Mouse (Mus musculus) stomach, postnatal 0 days (tissue): ENCODE results near the gene Cfap206. TPM values are rescaled to one million over a fixed set of nuclear protein-coding genes. Genes with fewer than 3 reads are reported as not detected.

Source experiments
- ATAC-seq: fragments of 200-750 bp; cut with Nextera tagmentation; 2 replicates; pipeline ENCODE4 v1.8.0; 2017; ENCODE audit not compliant: low FRiP score, low TSS enrichment
- DNase-seq: peaks from one replicate; pipeline ENCODE4 v3.0.0-alpha.2; 2016; ENCODE audit warnings: low spot score
- H3K27ac ChIP-seq: fragments of 300-500 bp; sonication (generic); replicated peaks from 2 replicates; pipeline ENCODE4 v1.5.1; 2014; ENCODE audit warnings: mild to moderate bottlenecking, control low read depth
- H3K27me3 ChIP-seq: fragments of 300-500 bp; sonication (generic); 2 replicates; pipeline ENCODE4 v1.6.1; 2014; ENCODE audit warnings: low read length; ENCODE audit not compliant: control insufficient read depth, insufficient read depth
- H3K36me3 ChIP-seq: fragments of 300-500 bp; sonication (generic); 2 replicates; pipeline ENCODE4 v1.6.1; 2014; ENCODE audit warnings: low read length, mixed read lengths; ENCODE audit not compliant: control insufficient read depth, insufficient read depth
- H3K4me1 ChIP-seq: fragments of 300-500 bp; sonication (generic); replicated peaks from 2 replicates; pipeline ENCODE4 v1.6.1; 2014; ENCODE audit warnings: antibody characterized with exemption; ENCODE audit not compliant: control insufficient read depth, insufficient read depth
- H3K4me2 ChIP-seq: fragments of 300-500 bp; sonication (generic); replicated peaks from 2 replicates; pipeline ENCODE4 v1.6.1; 2014; ENCODE audit warnings: low read depth, mild to moderate bottlenecking, control low read depth, moderate library complexity
- H3K4me3 ChIP-seq: fragments of 300-500 bp; sonication (generic); 2 replicates; pipeline ENCODE4 v1.5.1; 2014; ENCODE audit warnings: low read depth, low read length, control low read depth
- H3K9ac ChIP-seq: fragments of 300-500 bp; sonication (generic); 2 replicates; pipeline ENCODE4 v1.6.1; 2014; ENCODE audit warnings: mild to moderate bottlenecking, low read length, control low read depth, mixed read lengths
- H3K9me3 ChIP-seq: fragments of 300-500 bp; sonication (generic); 2 replicates; pipeline ENCODE4 v1.6.1; 2016; ENCODE audit warnings: low read length; ENCODE audit not compliant: control insufficient read depth
- CTCF ChIP-seq: IDR thresholded peaks from 2 replicates; pipeline ENCODE4 v1.5.1; 2016; ENCODE audit warnings: antibody characterized with exemption, low read depth, mild to moderate bottlenecking, moderate library complexity
- EP300 ChIP-seq: optimal IDR thresholded peaks from 2 replicates; pipeline ENCODE3; 2016; ENCODE audit warnings: antibody characterized with exemption
- WGBS: fragments of 180-500 bp; shearing (Covaris S2); extraction: QIAGEN DNeasy Blood & Tissue Kit; methylation state at CpG from one replicate; pipeline ENCODE4 v1.1.7; 2014; 5-methylcytosine and 5-hydroxymethylcytosine counted together
- polyA plus RNA-seq: library from polyadenylated mRNA; unstranded; fragments of >200 nt; fragmentation: Nextera tagmentation; extraction: Ambion mirVana; gene quantifications from 2 replicates; pipeline ENCODE4 v1.2.1, GENCODE M21; 2015

The Cfap206 gene
- polyA plus RNA-seq, result 0.19 and 0.59 TPM in 2 replicates

DNA sequence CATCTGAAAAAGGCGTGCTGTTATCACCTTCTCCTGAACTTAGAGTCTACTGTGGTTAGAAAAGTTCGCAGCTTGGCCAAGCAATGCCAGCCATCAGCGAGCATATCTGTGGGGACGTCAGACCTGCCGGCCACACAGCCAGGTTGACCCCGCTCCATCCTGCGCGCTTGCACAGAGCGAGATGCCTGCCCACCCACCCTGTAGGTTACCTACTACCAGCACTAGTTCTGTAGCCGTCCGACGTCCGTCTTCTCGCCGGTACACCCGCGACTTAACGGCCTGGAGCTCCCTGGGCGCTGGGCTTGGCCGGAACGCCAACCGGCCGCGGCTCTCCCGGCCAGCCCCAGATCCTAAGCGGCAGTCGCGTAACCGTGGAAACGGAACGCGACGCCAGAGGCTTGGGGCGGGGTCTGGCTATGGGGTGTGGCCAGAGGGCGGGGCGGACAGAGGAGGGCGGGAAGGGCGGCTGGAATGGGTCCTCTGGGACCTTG lies at the start of gene Cfap206:
Gene Cfap206 (minus strand): TSS at position 356 of the 491 bp plus-strand sequence.
- under 1% methylated on average over 38 of the region's 38 CpGs for WGBS
- Histone ChIP-seq H3K27ac (no peak within 1 kb of the TSS), H3K4me1 (no peaks in the 10 kb centered on the region), H3K4me3 (peak within 1 kb of the TSS; percentile 45), H3K27me3 (no peaks in the 10 kb centered on the region), H3K9ac (peak within 1 kb of the TSS; percentile 53; the same call in 1 of the 2 replicates), H3K9me3 (no peaks in the 10 kb centered on the region), H3K36me3 (no peaks in the 10 kb centered on the region), H3K4me2 (peak within 1 kb of the TSS; percentile 87)
- peak; percentile 82 for DNase-seq
- TF ChIP-seq EP300 (no peak), CTCF (no peak)
- peak; percentile 95 for ATAC-seq

- TF ChIP-seq EP300 (peak; percentile 21), CTCF (peak; percentile 96)
- H3K9ac ChIP-seq, result peak within 1 kb of the TSS; percentile 73
- no peaks in the 10 kb centered on the region for H3K4me1 ChIP-seq
- H3K9me3 ChIP-seq, result no peaks in the 10 kb centered on the region
- ATAC-seq, result peak; percentile 97
- H3K27ac ChIP-seq, result peak within 1 kb of the TSS; percentile 67; the same call in 1 of the 2 replicates
- no peaks in the 10 kb centered on the region for H3K36me3 ChIP-seq
- WGBS, result 5% methylated on average over 40 of the region's 40 CpGs
- no peaks in the 10 kb centered on the region for H3K27me3 ChIP-seq
- peak; percentile 95 for DNase-seq
- H3K4me3 ChIP-seq, result peak within 1 kb of the TSS; percentile 67
- H3K4me2 ChIP-seq, result peak within 1 kb of the TSS; percentile 69
Measured at GRCm38 (mm10) chr4:34777677-34778527, 47.9 kb upstream of the Cfap206 start, which contains the start of gene Smim8. Smim8 (minus strand) TSS chr4:34778423.

DNA sequence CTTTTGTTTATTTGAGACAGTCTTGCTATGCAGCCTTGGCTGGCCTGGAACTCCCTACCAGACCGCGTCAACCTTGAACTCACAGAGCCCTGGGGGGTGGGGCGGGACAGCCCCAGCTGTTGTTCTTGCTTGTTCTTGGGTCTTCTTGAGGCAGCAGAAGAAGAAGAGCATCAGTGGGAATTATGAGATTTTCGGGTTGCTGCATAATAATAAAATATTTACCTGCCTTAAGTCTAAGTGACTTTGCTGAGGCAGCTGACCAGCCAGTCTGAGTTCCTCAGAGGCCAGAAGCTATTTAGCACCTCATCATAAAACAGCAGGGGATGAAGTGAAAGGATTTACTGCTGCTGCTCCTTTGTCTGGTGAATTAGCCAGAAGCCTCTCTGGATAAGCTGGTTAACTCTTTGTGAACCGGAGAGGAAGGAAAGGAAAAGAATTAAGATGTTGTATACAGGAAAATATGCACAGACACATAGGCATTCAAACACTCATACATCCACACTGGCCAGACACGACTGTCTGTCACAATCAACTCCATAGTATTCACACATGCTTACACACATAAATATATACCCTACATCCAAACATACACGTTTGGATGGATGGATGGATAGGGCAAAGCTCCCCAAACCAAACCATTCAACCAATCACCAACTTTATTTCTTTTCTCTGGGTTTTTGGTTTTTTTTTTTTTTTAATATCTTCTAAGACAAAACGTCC lies 41.8 kb upstream of the Cfap206 start:
- no peak for DNase-seq

GRCm38 (mm10) chr4:34756163-34756562 lies 26.2 kb upstream of the Cfap206 start, which contains the start of gene Gm136:
Gm136 (minus strand) TSS chr4:34756263.
- H3K4me2 ChIP-seq, result no peak within 1 kb of the TSS

More for the DNA sequence above, 41.8 kb upstream of the Cfap206 start:
- no peak overlapping the region for H3K4me2 ChIP-seq
- ATAC-seq, result no peak
- H3K9ac ChIP-seq, result no peak overlapping the region
- H3K9me3 ChIP-seq, result no peaks in the 10 kb centered on the region
- 24% methylated on average over 8 of the region's 8 CpGs for WGBS
- no peaks in the 10 kb centered on the region for H3K27me3 ChIP-seq
- H3K36me3 ChIP-seq, result no peaks in the 10 kb centered on the region
- H3K4me1 ChIP-seq, result no peaks in the 10 kb centered on the region
- no peak overlapping the region for H3K27ac ChIP-seq
- no peak overlapping the region for H3K4me3 ChIP-seq
- TF ChIP-seq EP300 (no peak), CTCF (no peak)

GRCm38 (mm10) chr4:34749236-34749635 lies 19.2 kb upstream of the Cfap206 start:
- no peak overlapping the region for H3K9ac ChIP-seq
- no peak overlapping the region for H3K4me2 ChIP-seq
- no peak for TF ChIP-seq EP300
- no peak for TF ChIP-seq CTCF
- H3K27ac ChIP-seq, result no peak overlapping the region; the same call in 1 of the 2 replicates
- ATAC-seq (no peak), DNase-seq (no peak)
- no peak overlapping the region for H3K4me3 ChIP-seq
- H3K27me3 ChIP-seq, result no peaks in the 10 kb centered on the region
- 35% methylated on average over 6 of the region's 6 CpGs for WGBS
- H3K36me3 ChIP-seq, result no peaks in the 10 kb centered on the region
- no peaks in the 10 kb centered on the region for H3K9me3 ChIP-seq
- H3K4me1 ChIP-seq, result no peaks in the 10 kb centered on the region

More at GRCm38 (mm10) chr4:34756163-34756562, 26.2 kb upstream of the Cfap206 start, which contains the start of gene Gm136:
- Histone ChIP-seq H3K36me3 (no peaks in the 10 kb centered on the region), H3K27me3 (no peaks in the 10 kb centered on the region), H3K9me3 (no peaks in the 10 kb centered on the region), H3K4me3 (no peak within 1 kb of the TSS), H3K27ac (no peak within 1 kb of the TSS), H3K4me1 (no peaks in the 10 kb centered on the region), H3K9ac (no peak within 1 kb of the TSS)
- WGBS, result 74% methylated on average over 1 of the region's 1 CpGs
- DNase-seq, result no peak
- no peak for ATAC-seq
- TF ChIP-seq EP300 (no peak), CTCF (no peak)
